ENCODE assay signal across 11 mouse cellular contexts in the genomic region with DNA sequence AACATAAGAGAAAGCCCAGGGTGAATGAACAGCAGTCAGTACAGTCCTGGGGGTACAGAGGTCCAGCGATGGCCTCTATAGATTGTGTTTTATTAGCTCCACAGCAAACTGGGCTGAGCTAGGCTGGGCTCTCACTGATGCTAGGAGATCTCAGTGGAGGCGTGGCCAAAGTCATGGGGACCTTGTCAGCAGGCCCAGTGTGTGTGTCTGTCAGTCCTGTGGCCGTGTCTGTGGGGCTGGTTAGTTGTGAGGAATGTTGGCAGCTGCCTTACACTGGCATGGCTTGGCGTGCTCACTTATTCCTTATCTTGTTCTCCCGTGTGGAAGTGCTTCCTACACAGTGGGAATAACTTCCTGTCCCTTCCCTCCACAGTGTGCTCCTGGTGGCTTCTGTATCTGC. TPM values are rescaled to one million over a fixed set of nuclear protein-coding genes. Genes with fewer than 3 reads are reported as not detected.
DNase-seq lines count a peak whose midpoint lies in the region; TF ChIP-seq lines count a peak whose summit lies in the region.
"Had no signal": no experiment of that assay in that cellular context is flagged by ENCODE, and none has a peak within 500 bp of the region (broad histone marks: within the 10 kb centered on the region; RNA-seq: fewer than 3 reads in every experiment).

No protein-coding gene starts in this region.

- no peak overlapping the region for H3K4me3 ChIP-seq in lung, adult 2 months (replicated peaks; ENCODE audit: extremely low read depth, low read depth, low read length)
- no peak overlapping the region for H3K4me3 ChIP-seq in myocyte
- H3K4me3 ChIP-seq: stomach, embryonic 15.5 days had no signal

- H3K4me2 ChIP-seq in myocyte (ENCODE audit: low read depth) = peak overlapping the region; percentile 8
- H3K4me2 ChIP-seq: stomach, embryonic 15.5 days had no signal

- H3K36me3 ChIP-seq in myocyte (ENCODE audit: control insufficient read depth, insufficient read depth) = peaks cover 10% of the 10 kb centered on the region

- peaks cover 35% of the 10 kb centered on the region for H3K79me2 ChIP-seq in myocyte (ENCODE audit: control insufficient read depth, insufficient read depth)

- H3K4me1 ChIP-seq in lung, adult 2 months (ENCODE audit: control insufficient read depth, insufficient read depth, low read length) = peaks cover 12% of the 10 kb centered on the region

- no peaks in the 10 kb centered on the region for H3K27me3 ChIP-seq in myocyte (ENCODE audit: control insufficient read depth, insufficient read depth, insufficient read length)

- WGBS in lung, adult 2 months = 44% methylated on average over 5 of the region's 5 CpGs

- DNase-seq in cerebellum, adult 9-10 months = peak; percentile 34
- DNase-seq in cerebellum, adult 18-20 months = no peak
- DNase-seq in lung, adult 2 months = no peak
- no peak for DNase-seq in lung, postnatal 25 days (ENCODE audit: low spot score)
- DNase-seq in heart, postnatal 14 days = peak; percentile 36 to 54
- DNase-seq in thymus, postnatal 10 days (ENCODE audit: low spot score in 2 of 2) = no peak
- DNase-seq in thymus, postnatal 14 days = no peak
- DNase-seq: kidney, postnatal 25 days; midbrain, embryonic 14.5 days had no signal

- H3ac ChIP-seq in myocyte (ENCODE audit: control insufficient read depth, insufficient read length) = no peak overlapping the region

- 0 out of 2 replicates have a peak, but pooled peaks have one; percentile 16 for TF ChIP-seq POLR2A in lung, adult 2 months (IDR thresholded peaks at IDR 0.05; ENCODE audit: borderline replicate concordance, extremely low read depth, low read depth, low read length)
- peak; percentile 41 for TF ChIP-seq POLR2A in myocyte (IDR thresholded peaks at IDR 0.05; ENCODE audit: insufficient read length, low read depth)

- no peak for TF ChIP-seq CTCF in lung, adult 2 months (IDR thresholded peaks at IDR 0.05; ENCODE audit: insufficient read depth, low read length)

- intact Hi-C loops in heart, postnatal 14 days (cut with DNase I) = no loop called here

TF ChIP-seq in myocyte, 11 proteins besides CTCF, POLR2A, EP300 and RAD21:
- TF ChIP-seq SRF (IDR thresholded peaks at IDR 0.05; ENCODE audit: control insufficient read depth, insufficient read length, low read depth) = no peak
- TF ChIP-seq TCF3 (IDR thresholded peaks at IDR 0.05; ENCODE audit: insufficient read length, low read depth) = no peak
- TF ChIP-seq E2F4 (IDR thresholded peaks at IDR 0.05; ENCODE audit: insufficient read depth) = no peak
- no peak for TF ChIP-seq TCF12 (IDR thresholded peaks at IDR 0.05; ENCODE audit: insufficient read depth, poor library complexity, severe bottlenecking)
- no peak for TF ChIP-seq REST (IDR thresholded peaks at IDR 0.05; ENCODE audit: insufficient read depth, insufficient read length)
- TF ChIP-seq MYOG (IDR thresholded peaks at IDR 0.05; ENCODE audit: control insufficient read depth in 1 of 3, insufficient read depth in 1 of 3, insufficient read length in 2 of 3, low read depth in 2 of 3) = peak in 1 of 3 experiments; percentile 36
- TF ChIP-seq CEBPB (IDR thresholded peaks at IDR 0.05; ENCODE audit: insufficient read depth, poor library complexity, severe bottlenecking) = no peak
- peak; percentile 62 for TF ChIP-seq POLR2AphosphoS2 (IDR thresholded peaks at IDR 0.05; ENCODE audit: insufficient read length, low read depth)
- peak in 1 of 3 experiments; percentile 36 for TF ChIP-seq MYOD1 (IDR thresholded peaks at IDR 0.05; ENCODE audit: control insufficient read depth in 1 of 3, insufficient read length in 2 of 3, low read depth in 2 of 3)
- TF ChIP-seq MAX (IDR thresholded peaks at IDR 0.05; ENCODE audit: low read depth) = no peak

RNA-seq across cellular contexts. Expression of gene Dctn2, which starts 2.2 kb away (rescaled TPM):
- 149 and 178 TPM in 2 replicates for polyA plus RNA-seq in lung, adult 2 months (2012; rRNA removed)
- total RNA-seq in heart, postnatal 14 days (2021) = 100 to 1,000 TPM; 146 to 151 TPM
- 250 TPM for polyA plus RNA-seq in myocyte (2012; fragmentation: generic; extraction: Trizol)

RNA-seq across cellular contexts. Expression of gene Kif5a, which starts 5.3 kb away (rescaled TPM):
- polyA plus RNA-seq in lung, adult 2 months (2012; rRNA removed) = 1.3 TPM in 2 replicates
- under 1 TPM; 0.49 to 0.72 TPM for total RNA-seq in heart, postnatal 14 days (2021)
- 0.14 TPM for polyA plus RNA-seq in myocyte (2012; fragmentation: generic; extraction: Trizol)

RNA-seq across cellular contexts. Expression of gene Mbd6, which starts 20.4 kb away (rescaled TPM):
- 52.2 and 57.6 TPM in 2 replicates for polyA plus RNA-seq in lung, adult 2 months (2012; rRNA removed)
- 10 to 100 TPM; 29.9 to 32.0 TPM for total RNA-seq in heart, postnatal 14 days (2021)
- polyA plus RNA-seq in myocyte (2012; fragmentation: generic; extraction: Trizol) = 24.7 TPM

RNA-seq across cellular contexts. Expression of gene Mars, which starts 43.2 kb away (rescaled TPM):
- 35.4 and 36.9 TPM in 2 replicates for polyA plus RNA-seq in lung, adult 2 months (2012; rRNA removed)
- 10 to 100 TPM; 39.2 to 45.9 TPM for total RNA-seq in heart, postnatal 14 days (2021)
- polyA plus RNA-seq in myocyte (2012; fragmentation: generic; extraction: Trizol) = 280 TPM

RNA-seq across cellular contexts. Expression of gene Arhgap9, which starts 53.4 kb away (rescaled TPM):
- 18.2 and 19.2 TPM in 2 replicates for polyA plus RNA-seq in lung, adult 2 months (2012; rRNA removed)
- total RNA-seq in heart, postnatal 14 days (2021) = 1 to 10 TPM; 3.1 to 4.5 TPM
- polyA plus RNA-seq in myocyte (2012; fragmentation: generic; extraction: Trizol) = 0.77 TPM

Comparison
In these comparisons a context has a peak if more than half of its experiments do, and no peak if none do; other contexts are left out.
1. DNase-seq: peak in cerebellum, adult 9-10 months (single experiment) and heart, postnatal 14 days (2 of 2); none in cerebellum, adult 18-20 months (0 of 2), lung, adult 2 months (single experiment), lung, postnatal 25 days (single experiment), thymus, postnatal 10 days (0 of 2) and thymus, postnatal 14 days (single experiment).